Mouse (Mus musculus) liver, embryonic 11.5 days (tissue): ENCODE measurements around the gene Rer1. TPM values are rescaled to one million over a fixed set of nuclear protein-coding genes. Genes with fewer than 3 reads are reported as not detected.

Source experiments
- ATAC-seq: fragments of 200-750 bp; cut with Nextera tagmentation; replicated peaks from 2 replicates; pipeline ENCODE4 v1.8.0; 2017; ENCODE audit warnings: moderate number of reproducible peaks, mild to moderate bottlenecking, moderate TSS enrichment, moderate library complexity; ENCODE audit not compliant: low FRiP score
- DNase-seq: peaks from one replicate; pipeline ENCODE4 v3.0.0-alpha.2; 2017; ENCODE audit warnings: low spot score
- H3K27ac ChIP-seq: fragments of 300-500 bp; sonication (generic); 2 replicates; pipeline ENCODE4 v1.5.1; 2014; ENCODE audit warnings: mild to moderate bottlenecking, low read depth, low read length, control low read depth
- H3K27me3 ChIP-seq: fragments of 300-500 bp; sonication (generic); replicated peaks from 2 replicates; pipeline ENCODE4 v1.6.1; 2014; ENCODE audit warnings: low read length, mixed read lengths; ENCODE audit not compliant: control insufficient read depth, insufficient read depth
- H3K36me3 ChIP-seq: fragments of 300-500 bp; sonication (generic); 2 replicates; pipeline ENCODE4 v1.6.1; 2014; ENCODE audit warnings: mild to moderate bottlenecking, low read length, moderate library complexity, mixed read lengths; ENCODE audit not compliant: control insufficient read depth, insufficient read depth
- H3K4me1 ChIP-seq: fragments of 300-500 bp; sonication (generic); replicated peaks from 2 replicates; pipeline ENCODE4 v1.6.1; 2014; ENCODE audit warnings: low read length, mixed read lengths; ENCODE audit not compliant: control insufficient read depth, insufficient read depth
- H3K4me2 ChIP-seq: fragments of 300-500 bp; sonication (generic); 2 replicates; pipeline ENCODE4 v1.6.1; 2014; ENCODE audit warnings: mild to moderate bottlenecking, control low read depth, moderate library complexity
- H3K4me3 ChIP-seq: fragments of 300-500 bp; sonication (generic); 2 replicates; pipeline ENCODE4 v1.5.1; 2014; ENCODE audit warnings: low read depth, low read length, control low read depth
- H3K9ac ChIP-seq: fragments of 300-500 bp; sonication (generic); 2 replicates; pipeline ENCODE4 v1.6.1; 2014; ENCODE audit warnings: low read depth, low read length, control low read depth
- H3K9me3 ChIP-seq: fragments of 300-500 bp; sonication (generic); 2 replicates; pipeline ENCODE4 v1.6.1; 2016; ENCODE audit warnings: low read length, inconsistent platforms, mixed read lengths; ENCODE audit not compliant: control insufficient read depth
- WGBS: fragments of 180-500 bp; shearing (Covaris S2); extraction: QIAGEN DNeasy Blood & Tissue Kit; methylation state at CpG from one replicate; pipeline ENCODE4 v1.1.7; 2014; 5-methylcytosine and 5-hydroxymethylcytosine counted together
- polyA plus RNA-seq: library from polyadenylated mRNA; unstranded; fragments of >200 nt; fragmentation: Nextera tagmentation; extraction: Ambion mirVana; gene quantifications from 2 replicates; pipeline ENCODE4 v1.2.1, GENCODE M21; 2014

Gene Rer1
- polyA plus RNA-seq, 1 experiment from 2014 or later = 168 TPM

DNA sequence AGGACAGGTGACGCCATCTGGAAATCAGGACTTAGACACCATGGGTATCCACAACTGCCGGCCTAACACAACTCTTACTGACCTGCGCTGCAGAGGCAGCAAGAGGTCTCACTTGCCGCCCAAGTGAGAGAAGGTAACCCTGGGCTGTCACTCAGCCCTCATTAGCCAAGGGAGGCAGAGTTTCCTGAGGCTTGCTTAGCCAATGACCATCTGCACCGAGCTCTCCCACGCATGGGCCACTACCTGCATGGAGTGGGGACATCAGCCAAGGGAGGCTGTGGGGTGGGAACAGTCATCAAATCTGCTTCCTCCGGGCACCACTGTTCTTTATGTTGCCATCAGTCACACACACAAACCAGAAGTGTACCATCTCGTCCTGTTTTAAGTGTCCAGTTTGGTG lies 9.8 kb upstream of the Rer1 start:
- no peak for DNase-seq
- H3K4me3 ChIP-seq = no peak overlapping the region
- 83% methylated on average over 8 of the region's 8 CpGs for WGBS
- H3K27ac ChIP-seq = no peak overlapping the region
- no peak for ATAC-seq
- H3K27me3 ChIP-seq = no peaks in the 10 kb centered on the region; the same call in 1 of the 2 replicates
- H3K4me1 ChIP-seq = no peaks in the 10 kb centered on the region
- no peaks in the 10 kb centered on the region for H3K9me3 ChIP-seq
- H3K9ac ChIP-seq = no peak overlapping the region
- H3K4me2 ChIP-seq = no peak overlapping the region
- peaks cover 3% of the 10 kb centered on the region; the same call in 1 of the 2 replicates for H3K36me3 ChIP-seq

- DNase-seq = peak; percentile 77
- Histone ChIP-seq H3K27me3 (no peaks in the 10 kb centered on the region; the same call in 1 of the 2 replicates), H3K4me2 (no peak overlapping the region), H3K36me3 (peaks cover 5% of the 10 kb centered on the region; the same call in 1 of the 2 replicates), H3K4me3 (no peak overlapping the region), H3K4me1 (no peaks in the 10 kb centered on the region), H3K27ac (no peak overlapping the region), H3K9me3 (no peaks in the 10 kb centered on the region), H3K9ac (peak overlapping the region; percentile 9; the same call in 1 of the 2 replicates)
- ATAC-seq = peak; percentile 63
- 49% methylated on average over 8 of the region's 8 CpGs for WGBS
Observed at GRCm38 (mm10) chr4:155095238-155095900, 9.2 kb upstream of the Rer1 start.

DNA sequence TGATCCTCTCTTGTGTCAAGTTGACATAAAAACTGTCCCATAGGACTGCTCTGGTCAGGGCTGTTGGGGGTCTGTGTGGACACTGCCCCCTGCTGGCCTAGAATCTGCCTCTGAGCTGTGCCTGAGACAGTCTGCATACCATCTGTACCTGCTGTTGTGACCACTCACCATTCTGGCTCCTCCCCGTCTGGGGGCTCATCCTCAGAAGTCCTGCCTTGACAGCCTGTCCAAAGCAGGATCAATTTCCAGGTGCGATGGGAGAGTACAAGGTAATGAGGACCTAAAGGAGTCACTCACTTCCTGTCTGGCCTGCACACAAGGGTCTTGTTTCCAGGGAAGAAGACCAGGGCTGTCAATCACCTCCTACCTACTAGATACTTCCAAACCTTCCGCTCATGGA lies 8.4 kb upstream of the Rer1 start:
- no peak overlapping the region for H3K4me2 ChIP-seq
- H3K4me3 ChIP-seq = no peak overlapping the region
- ATAC-seq = peak; percentile 68; the same call in 1 of the 2 replicates
- peak; percentile 66 for DNase-seq
- no peaks in the 10 kb centered on the region for H3K9me3 ChIP-seq
- no peaks in the 10 kb centered on the region; the same call in 1 of the 2 replicates for H3K27me3 ChIP-seq
- H3K36me3 ChIP-seq = peaks cover 8% of the 10 kb centered on the region; the same call in 1 of the 2 replicates
- no peak overlapping the region for H3K9ac ChIP-seq
- no peak overlapping the region for H3K27ac ChIP-seq
- no peaks in the 10 kb centered on the region for H3K4me1 ChIP-seq
- WGBS = 67% methylated on average over 3 of the region's 3 CpGs

- Histone ChIP-seq H3K9ac (no peak overlapping the region), H3K27ac (no peak overlapping the region), H3K9me3 (no peaks in the 10 kb centered on the region), H3K27me3 (no peaks in the 10 kb centered on the region; the same call in 1 of the 2 replicates), H3K4me3 (no peak overlapping the region), H3K36me3 (peaks cover 8% of the 10 kb centered on the region; the same call in 1 of the 2 replicates), H3K4me2 (no peak overlapping the region), H3K4me1 (no peaks in the 10 kb centered on the region)
- no peak for DNase-seq
- ATAC-seq = no peak
- 78% methylated on average over 7 of the region's 7 CpGs for WGBS
Observed at GRCm38 (mm10) chr4:155093431-155094149, 7.4 kb upstream of the Rer1 start.

GRCm38 (mm10) chr4:155092718-155093430 lies 6.7 kb upstream of the Rer1 start:
- ATAC-seq = no peak
- no peak overlapping the region for H3K4me3 ChIP-seq
- 92% methylated on average over 19 of the region's 19 CpGs for WGBS

GRCm38 (mm10) chr4:155090688-155091449 lies 4.7 kb upstream of the Rer1 start:
- Histone ChIP-seq H3K4me3 (no peak overlapping the region), H3K9ac (no peak overlapping the region), H3K4me2 (no peak overlapping the region), H3K27ac (no peak overlapping the region), H3K9me3 (no peaks in the 10 kb centered on the region), H3K27me3 (no peaks in the 10 kb centered on the region), H3K36me3 (peaks cover 8% of the 10 kb centered on the region; the same call in 1 of the 2 replicates), H3K4me1 (peaks cover 7% of the 10 kb centered on the region)
- WGBS = 88% methylated on average over 13 of the region's 13 CpGs
- ATAC-seq (no peak), DNase-seq (no peak)

More at GRCm38 (mm10) chr4:155092718-155093430, 6.7 kb upstream of the Rer1 start:
- Histone ChIP-seq H3K9ac (no peak overlapping the region), H3K27ac (no peak overlapping the region), H3K27me3 (no peaks in the 10 kb centered on the region; the same call in 1 of the 2 replicates), H3K4me2 (no peak overlapping the region), H3K36me3 (peaks cover 8% of the 10 kb centered on the region; the same call in 1 of the 2 replicates), H3K4me1 (no peaks in the 10 kb centered on the region), H3K9me3 (no peaks in the 10 kb centered on the region)
- DNase-seq = no peak

DNA sequence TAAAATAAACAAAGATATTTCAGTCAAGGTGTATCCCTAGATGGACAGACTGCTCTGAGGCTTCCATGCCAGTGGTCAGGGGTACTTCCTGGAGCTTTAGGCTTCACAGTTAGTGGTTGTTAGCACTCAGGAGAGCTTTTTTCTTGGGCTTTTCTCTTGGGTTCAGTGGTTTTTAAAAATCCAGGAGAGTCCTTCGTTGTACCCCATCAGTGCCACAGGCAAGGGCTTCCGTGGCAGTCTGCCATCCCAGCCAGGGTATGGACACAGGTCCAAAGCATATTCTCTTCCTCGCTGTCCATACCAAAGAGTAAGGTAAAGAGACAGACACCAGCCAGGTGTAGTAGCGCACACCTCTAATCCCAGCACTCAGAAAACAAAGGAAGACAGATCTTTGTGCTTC lies 4.0 kb upstream of the Rer1 start:
- Histone ChIP-seq H3K36me3 (peaks cover 8% of the 10 kb centered on the region; the same call in 1 of the 2 replicates), H3K4me1 (peaks cover 8% of the 10 kb centered on the region), H3K9me3 (no peaks in the 10 kb centered on the region), H3K4me3 (no peak overlapping the region), H3K9ac (no peak overlapping the region), H3K27ac (no peak overlapping the region), H3K27me3 (no peaks in the 10 kb centered on the region), H3K4me2 (no peak overlapping the region)
- 88% methylated on average over 4 of the region's 4 CpGs for WGBS
- DNase-seq = no peak
- no peak for ATAC-seq

DNA sequence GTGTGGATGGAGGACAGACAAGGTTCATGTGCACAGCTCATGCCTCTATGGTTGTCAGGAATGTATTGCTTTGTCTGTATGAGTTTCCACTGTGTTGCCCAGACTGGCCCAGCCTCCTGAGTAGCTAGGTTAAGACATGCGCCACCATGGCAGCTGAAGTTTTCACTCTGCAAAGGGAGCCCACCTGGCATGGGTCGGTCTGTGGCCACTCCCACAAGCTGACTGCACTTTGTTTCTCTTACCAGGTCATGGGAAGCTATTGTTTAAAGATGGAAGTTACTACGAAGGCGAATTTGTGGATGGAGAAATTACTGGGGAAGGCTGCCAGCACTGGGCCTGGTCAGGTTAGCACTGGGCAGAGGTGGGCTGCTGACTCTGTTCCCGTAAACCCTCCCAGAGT lies 3.1 kb upstream of the Rer1 start:
- H3K4me1 ChIP-seq = peaks cover 16% of the 10 kb centered on the region
- no peak overlapping the region for H3K27ac ChIP-seq
- 87% methylated on average over 5 of the region's 5 CpGs for WGBS
- DNase-seq (no peak), ATAC-seq (no peak)
- no peak overlapping the region for H3K4me3 ChIP-seq
- H3K27me3 ChIP-seq = no peaks in the 10 kb centered on the region
- H3K9me3 ChIP-seq = no peaks in the 10 kb centered on the region
- no peak overlapping the region for H3K9ac ChIP-seq
- H3K36me3 ChIP-seq = peaks cover 9% of the 10 kb centered on the region; the same call in 1 of the 2 replicates
- H3K4me2 ChIP-seq = no peak overlapping the region
